ENCODE assay signal across 12 mouse cellular contexts in the genomic region with DNA sequence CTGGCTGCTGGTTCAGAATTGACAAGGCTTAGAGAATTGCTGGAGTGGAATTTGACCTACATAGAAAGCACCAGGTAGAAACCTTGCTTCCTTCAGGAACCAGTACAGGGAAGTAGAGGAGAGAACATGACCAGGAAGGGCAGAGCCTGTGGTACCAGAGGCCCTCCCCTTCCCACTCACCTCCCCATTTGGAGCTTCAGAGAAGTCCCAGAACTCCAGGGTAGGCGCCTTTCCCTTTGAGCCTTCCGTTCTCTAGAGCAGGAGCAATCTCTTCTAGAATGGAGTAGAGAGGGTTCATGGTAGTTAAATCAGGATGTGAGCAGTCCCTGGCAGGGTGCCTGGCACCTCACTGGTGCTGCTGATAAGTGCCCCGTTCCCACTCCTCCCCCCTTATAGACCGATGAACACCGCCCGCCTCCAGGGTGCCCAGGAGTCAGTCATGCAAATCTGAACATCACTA. TPM values are rescaled to one million over a fixed set of nuclear protein-coding genes. Genes with fewer than 3 reads are reported as not detected.
DNase-seq lines count a peak whose midpoint lies in the region; ATAC-seq lines count a peak whose summit lies in the region.
"Had no signal": no experiment of that assay in that cellular context is flagged by ENCODE, and none has a peak within 500 bp of the region (broad histone marks: within the 10 kb centered on the region; RNA-seq: fewer than 3 reads in every experiment).

No protein-coding gene starts in this region.

- no peaks in the 10 kb centered on the region for H3K27me3 ChIP-seq in liver, embryonic 13.5 days
- H3K27me3 ChIP-seq: embryonic facial prominence, embryonic 13.5 days; lung, embryonic 15.5 days had no signal

- peak overlapping the region; percentile 21; the same call in 1 of the 2 replicates for H3K4me3 ChIP-seq in liver, embryonic 13.5 days (replicated peaks)
- H3K4me3 ChIP-seq: embryonic facial prominence, embryonic 13.5 days; lung, embryonic 15.5 days had no signal

- DNase-seq in heart, adult 18-20 months, result peak; percentile 60 to 66
- DNase-seq in heart, postnatal 25 days (ENCODE audit: low spot score), result no peak
- peak; percentile 62 for DNase-seq in kidney, adult 18-20 months
- DNase-seq in liver, embryonic 13.5 days, result no peak
- DNase-seq in ovary, postnatal 36 days (ENCODE audit: low spot score), result no peak
- DNase-seq in right cerebral cortex, postnatal 4 days, result no peak
- DNase-seq in spleen, adult 12 weeks (ENCODE audit: low spot score), result no peak
- DNase-seq: gastrocnemius, postnatal 14 days; layer of hippocampus, adult 9-11 months had no signal

- H3K36me3 ChIP-seq in liver, embryonic 13.5 days, result peaks cover 100% of the 10 kb centered on the region

- peak overlapping the region; percentile 39; the same call in 1 of the 2 replicates for H3K9ac ChIP-seq in liver, embryonic 13.5 days
- H3K9ac ChIP-seq: embryonic facial prominence, embryonic 13.5 days; lung, embryonic 15.5 days had no signal

- H3K27ac ChIP-seq in liver, embryonic 13.5 days, result peak overlapping the region; percentile 50
- H3K27ac ChIP-seq: embryonic facial prominence, embryonic 13.5 days; lung, embryonic 15.5 days had no signal

- intact Hi-C loops in heart, postnatal 25 days (cut with DNase I), result no loop called here

- ATAC-seq in common myeloid progenitor, adult 5-6 weeks (replicated peaks; ENCODE audit: low read depth, poor library complexity, severe bottlenecking), result peak; percentile 92
- ATAC-seq in liver, embryonic 13.5 days (ENCODE audit: low read depth), result peak; percentile 55

- H3K9me3 ChIP-seq in liver, embryonic 13.5 days (replicated peaks), result no peaks in the 10 kb centered on the region
- H3K9me3 ChIP-seq: embryonic facial prominence, embryonic 13.5 days; lung, embryonic 15.5 days had no signal

- WGBS in liver, embryonic 13.5 days (ENCODE audit: insufficient replicate concordance), result 40% methylated on average over 6 of the region's 6 CpGs

- H3K4me1 ChIP-seq in liver, embryonic 13.5 days (replicated peaks), result peaks cover 100% of the 10 kb centered on the region

- peak overlapping the region; percentile 69 for H3K4me2 ChIP-seq in liver, embryonic 13.5 days
- H3K4me2 ChIP-seq: embryonic facial prominence, embryonic 13.5 days; lung, embryonic 15.5 days had no signal

RNA-seq across cellular contexts. Expression of gene Slc2a1, which starts 7.1 kb away (rescaled TPM):
- 10 to 100 TPM; 12.2 to 13.5 TPM for total RNA-seq in heart, adult 18-20 months (2021)
- 1 to 10 TPM; 7.3 to 8.0 TPM for total RNA-seq in heart, postnatal 25 days (2021)
- total RNA-seq in common myeloid progenitor, adult 5-6 weeks (2017), result 6.1 and 7.9 TPM in 2 replicates
- 272 and 303 TPM in 2 replicates for polyA plus RNA-seq in liver, embryonic 13.5 days (2015; fragmentation: Nextera tagmentation; extraction: Ambion mirVana)

RNA-seq across cellular contexts. Expression of gene Zfp691, which starts 58.4 kb away (rescaled TPM):
- 10 to 100 TPM; 20.0 to 23.4 TPM for total RNA-seq in heart, adult 18-20 months (2021)
- total RNA-seq in heart, postnatal 25 days (2021), result 10 to 100 TPM; 21.4 to 25.0 TPM
- 4.1 and 5.2 TPM in 2 replicates for total RNA-seq in common myeloid progenitor, adult 5-6 weeks (2017)
- polyA plus RNA-seq in liver, embryonic 13.5 days (2015; fragmentation: Nextera tagmentation; extraction: Ambion mirVana), result 2.8 and 2.9 TPM in 2 replicates

Comparison
In these comparisons a context has a peak if more than half of its experiments do, and no peak if none do; other contexts are left out.
1. DNase-seq: peak in heart, adult 18-20 months (2 of 2) and kidney, adult 18-20 months (single experiment); none in heart, postnatal 25 days (single experiment), liver, embryonic 13.5 days (single experiment), ovary, postnatal 36 days (single experiment), right cerebral cortex, postnatal 4 days (single experiment) and spleen, adult 12 weeks (single experiment).